Mouse (Mus musculus): ENCODE measurements around the gene Arhgap35. TPM values are rescaled to one million over a fixed set of nuclear protein-coding genes. Genes with fewer than 3 reads are reported as not detected.

The Arhgap35 gene
- polyA plus RNA-seq, 1 experiment from 2014 or later = 41.5 TPM

Other genes starting within 250 kb of the Arhgap35 start
- 178 and 240 TPM in 2 replicates for gene Sae1, start 227.2 kb downstream of the Arhgap35 start, polyA plus RNA-seq (2014; fragmentation: Nextera tagmentation; extraction: Ambion mirVana)
- gene Zc3h4, start 214.1 kb downstream of the Arhgap35 start, polyA plus RNA-seq (2014; fragmentation: Nextera tagmentation; extraction: Ambion mirVana) = 17.1 and 19.2 TPM in 2 replicates
- 59.6 and 84.1 TPM in 2 replicates for gene Tmem160, start 162.2 kb downstream of the Arhgap35 start, polyA plus RNA-seq (2014; fragmentation: Nextera tagmentation; extraction: Ambion mirVana)
- gene Npas1, start 137.3 kb downstream of the Arhgap35 start, polyA plus RNA-seq (2014; fragmentation: Nextera tagmentation; extraction: Ambion mirVana) = 3.7 and 4.4 TPM in 2 replicates
- not detected in 2 replicates for gene Ceacam15, start 60.7 kb upstream of the Arhgap35 start, polyA plus RNA-seq (2014; fragmentation: Nextera tagmentation; extraction: Ambion mirVana)
- 0.20 TPM in 1 of 2 replicates, not detected in the other for gene Ceacam9, start 106.9 kb upstream of the Arhgap35 start, polyA plus RNA-seq (2014; fragmentation: Nextera tagmentation; extraction: Ambion mirVana)
- gene Ap2s1, start 123.4 kb upstream of the Arhgap35 start, polyA plus RNA-seq (2014; fragmentation: Nextera tagmentation; extraction: Ambion mirVana) = 431 and 530 TPM in 2 replicates
- gene Slc1a5, start 166.3 kb upstream of the Arhgap35 start, polyA plus RNA-seq (2014; fragmentation: Nextera tagmentation; extraction: Ambion mirVana) = 5.9 and 10.8 TPM in 2 replicates
- gene Strn4, start 200.9 kb upstream of the Arhgap35 start, polyA plus RNA-seq (2014; fragmentation: Nextera tagmentation; extraction: Ambion mirVana) = 213 and 219 TPM in 2 replicates
- 38.5 and 48.7 TPM in 2 replicates for gene Fkrp, start 201.7 kb upstream of the Arhgap35 start, polyA plus RNA-seq (2014; fragmentation: Nextera tagmentation; extraction: Ambion mirVana)
- gene Prkd2, start 227.9 kb upstream of the Arhgap35 start, polyA plus RNA-seq (2014; fragmentation: Nextera tagmentation; extraction: Ambion mirVana) = 4.4 and 5.7 TPM in 2 replicates

Data from midbrain, embryonic 14.5 days (tissue).